In the genomic region with DNA sequence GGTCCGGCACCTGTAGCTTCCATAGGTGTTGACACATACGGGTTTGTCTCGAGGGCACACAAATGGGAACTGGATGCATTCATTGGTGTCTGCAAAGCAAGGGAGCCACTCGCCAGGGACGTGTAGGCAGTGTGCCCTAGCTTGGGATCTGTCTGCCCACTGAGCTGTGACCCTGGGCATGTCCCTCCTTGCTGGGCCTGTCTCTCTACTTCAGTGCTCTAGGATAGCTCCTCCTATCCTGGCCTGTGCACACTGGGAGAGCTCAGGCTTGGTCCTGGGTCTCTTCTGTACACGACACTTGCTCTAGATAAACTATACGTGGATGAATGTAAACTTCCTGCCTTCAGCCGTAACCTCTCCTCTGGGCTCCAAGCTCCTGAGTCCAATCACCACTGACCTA, we compare ENCODE assay signal across 20 mouse cellular contexts. TPM values are rescaled to one million over a fixed set of nuclear protein-coding genes. Genes with fewer than 3 reads are reported as not detected.
DNase-seq lines count a peak whose midpoint lies in the region; ATAC-seq and TF ChIP-seq lines count a peak whose summit lies in the region.
"Had no signal": no experiment of that assay in that cellular context is flagged by ENCODE, and none has a peak within 500 bp of the region (broad histone marks: within the 10 kb centered on the region; RNA-seq: fewer than 3 reads in every experiment).

No protein-coding gene starts in this region.

- no peak overlapping the region for H3K4me3 ChIP-seq in kidney, embryonic 15.5 days (replicated peaks)
- no peak overlapping the region for H3K4me3 ChIP-seq in kidney, embryonic 16.5 days (ENCODE audit: low read length)
- no peak overlapping the region for H3K4me3 ChIP-seq in kidney, adult 2 months (ENCODE audit: insufficient read depth, low read depth, low read length)
- H3K4me3 ChIP-seq in kidney, postnatal 0 days (replicated peaks; ENCODE audit: low read depth, low read length): no peak overlapping the region

- DNase-seq in kidney, adult 11 months: no peak
- DNase-seq in kidney, adult 2 months: no peak
- no peak for DNase-seq in kidney, postnatal 0 days (ENCODE audit: low spot score)
- DNase-seq in kidney, adult 9 months: no peak
- DNase-seq: adrenal gland, adult 2 months; adrenal gland, adult 8-10 months; adrenal gland, postnatal 10 days; adrenal gland, postnatal 14 days; adrenal gland, postnatal 25 days; adrenal gland, postnatal 36 days; B cell, adult 2 months; cerebellum, adult 11 months; cerebellum, adult 11-12 months; cerebellum, adult 18-20 months had no signal

- H3K27ac ChIP-seq in kidney, embryonic 15.5 days: no peak overlapping the region
- H3K27ac ChIP-seq in kidney, embryonic 16.5 days (ENCODE audit: low read length): no peak overlapping the region
- H3K27ac ChIP-seq in kidney, adult 2 months (ENCODE audit: insufficient read depth, low read depth, low read length): no peak overlapping the region
- H3K27ac ChIP-seq in kidney, postnatal 0 days: no peak overlapping the region

- 63% methylated on average over 8 of the region's 8 CpGs for WGBS in kidney, embryonic 15.5 days
- 55% methylated on average over 8 of the region's 8 CpGs for WGBS in kidney, embryonic 16.5 days
- WGBS in kidney, adult 2 months: 56% methylated on average over 8 of the region's 8 CpGs
- WGBS in kidney, postnatal 0 days: 47% methylated on average over 8 of the region's 8 CpGs

- no peak overlapping the region for H3K4me2 ChIP-seq in kidney, embryonic 15.5 days
- H3K4me2 ChIP-seq in kidney, embryonic 16.5 days (replicated peaks; ENCODE audit: low read depth, low read length): no peak overlapping the region
- no peak overlapping the region for H3K4me2 ChIP-seq in kidney, postnatal 0 days (ENCODE audit: low read length)

- no peaks in the 10 kb centered on the region for H3K36me3 ChIP-seq in kidney, embryonic 15.5 days
- H3K36me3 ChIP-seq in kidney, embryonic 16.5 days (ENCODE audit: insufficient read depth, low read length): no peaks in the 10 kb centered on the region
- no peaks in the 10 kb centered on the region for H3K36me3 ChIP-seq in kidney, adult 2 months (ENCODE audit: control insufficient read depth, insufficient read depth, low read length)
- no peaks in the 10 kb centered on the region for H3K36me3 ChIP-seq in kidney, postnatal 0 days (ENCODE audit: insufficient read depth, low read length)
- H3K36me3 ChIP-seq: G1E had no signal

- no peaks in the 10 kb centered on the region for H3K9me3 ChIP-seq in kidney, embryonic 15.5 days (replicated peaks)
- H3K9me3 ChIP-seq in kidney, embryonic 16.5 days (ENCODE audit: low read length): no peaks in the 10 kb centered on the region
- no peaks in the 10 kb centered on the region for H3K9me3 ChIP-seq in kidney, postnatal 0 days (replicated peaks; ENCODE audit: low read length)
- H3K9me3 ChIP-seq: G1E had no signal

- TF ChIP-seq CTCF in kidney, adult 2 months (conservative IDR thresholded peaks at IDR 0.05; ENCODE audit: insufficient read depth, insufficient read length, low read depth, low read length): no peak
- no peak for TF ChIP-seq CTCF in kidney, postnatal 0 days (IDR thresholded peaks at IDR 0.05; ENCODE audit: low read depth)

- peaks cover 12% of the 10 kb centered on the region for H3K4me1 ChIP-seq in kidney, embryonic 15.5 days
- H3K4me1 ChIP-seq in kidney, embryonic 16.5 days (ENCODE audit: insufficient read depth, low read length): peaks cover 16% of the 10 kb centered on the region
- H3K4me1 ChIP-seq in kidney, adult 2 months (ENCODE audit: control insufficient read depth, insufficient read depth, low read length): no peaks in the 10 kb centered on the region
- no peaks in the 10 kb centered on the region for H3K4me1 ChIP-seq in kidney, postnatal 0 days (replicated peaks; ENCODE audit: insufficient read depth, low read length)

- peak; percentile 52; the same call in 1 of the 2 replicates for ATAC-seq in kidney, embryonic 15.5 days (replicated peaks; ENCODE audit: low FRiP score)
- peak; percentile 71; the same call in 1 of the 2 replicates for ATAC-seq in kidney, embryonic 16.5 days (ENCODE audit: low FRiP score, low TSS enrichment)
- 0 out of 2 replicates have a peak, but pooled peaks have one; percentile 49 for ATAC-seq in kidney, postnatal 0 days (replicated peaks; ENCODE audit: low FRiP score, low read depth)
- ATAC-seq: activated CD4-positive, CD25-positive, alpha-beta regulatory T cell, adult 4 months; CD4-positive, CD25-positive, alpha-beta regulatory T cell, adult 4 months; Patski had no signal

- H3K9ac ChIP-seq in kidney, embryonic 15.5 days: no peak overlapping the region
- no peak overlapping the region for H3K9ac ChIP-seq in kidney, embryonic 16.5 days (replicated peaks; ENCODE audit: low read length)
- H3K9ac ChIP-seq in kidney, postnatal 0 days (ENCODE audit: low read depth, low read length): no peak overlapping the region

- H3K27me3 ChIP-seq in kidney, embryonic 15.5 days: no peaks in the 10 kb centered on the region
- H3K27me3 ChIP-seq in kidney, embryonic 16.5 days (ENCODE audit: insufficient read depth, low read length): no peaks in the 10 kb centered on the region
- no peaks in the 10 kb centered on the region for H3K27me3 ChIP-seq in kidney, adult 2 months (replicated peaks; ENCODE audit: control insufficient read depth, insufficient read depth, low read length)
- H3K27me3 ChIP-seq in kidney, postnatal 0 days (ENCODE audit: insufficient read depth, low read length): no peaks in the 10 kb centered on the region

- TF ChIP-seq POLR2A in kidney, adult 2 months (IDR thresholded peaks at IDR 0.05; ENCODE audit: low read depth, low read length): no peak

RNA-seq across cellular contexts. Expression of a gene that starts 36.8 kb away (rescaled TPM):
- 0.13 and 0.34 TPM in 2 replicates for polyA plus RNA-seq in kidney, embryonic 15.5 days (2015; fragmentation: Nextera tagmentation; extraction: Ambion mirVana)
- 0.05 and 0.12 TPM in 2 replicates for polyA plus RNA-seq in kidney, embryonic 16.5 days (2015; fragmentation: Nextera tagmentation; extraction: Ambion mirVana)
- 0.14 and 0.20 TPM in 2 replicates for polyA plus RNA-seq in kidney, adult 2 months (2012; rRNA removed)
- not detected in 2 replicates for polyA plus RNA-seq in kidney, postnatal 0 days (2015; fragmentation: Nextera tagmentation; extraction: Ambion mirVana)
- polyA plus RNA-seq: activated CD4-positive, CD25-positive, alpha-beta regulatory T cell, adult 4 months; G1E had no signal
